Mouse (Mus musculus) granulocyte monocyte progenitor cell, adult 5-6 weeks (primary cell): ENCODE measurements around the gene Itln1. TPM values are rescaled to one million over a fixed set of nuclear protein-coding genes. Genes with fewer than 3 reads are reported as not detected.
"Not testable (repeated sequence)": the region's sequence is repeated elsewhere in the genome, so short reads cannot be mapped to it uniquely, and the experiment has no call there.

Source experiments
- ATAC-seq: replicated peaks from 2 replicates; pipeline ENCODE4 v1.8.0; 2016; ENCODE audit warnings: mild to moderate bottlenecking, moderate TSS enrichment, inconsistent platforms; ENCODE audit not compliant: poor library complexity, severe bottlenecking
- total RNA-seq, 2 experiments: library from RNA; stranded (forward) in 1 of 2; stranded (reverse) in 1 of 2; fragments of 200-712, 200-1000 nt in 1 of 2; fragments of >200 nt in 1 of 2; fragmentation: Nextera tagmentation in 1 of 2; gene quantifications; 2 replicates each; pipeline ENCODE4 v1.2.3; 2014 to 2017

The Itln1 gene
- total RNA-seq, 2 experiments from 2014 or later = not detected

GRCm38 (mm10) chr1:171515039-171515438, 20.1 kb downstream of the Itln1 start:
- peak; percentile 93 for ATAC-seq

- no peak for ATAC-seq
Observed at GRCm38 (mm10) chr1:171513760-171514159, 21.3 kb downstream of the Itln1 start.

GRCm38 (mm10) chr1:171513234-171513633, 21.9 kb downstream of the Itln1 start:
- ATAC-seq = no peak; the same call in 1 of the 2 replicates

DNA sequence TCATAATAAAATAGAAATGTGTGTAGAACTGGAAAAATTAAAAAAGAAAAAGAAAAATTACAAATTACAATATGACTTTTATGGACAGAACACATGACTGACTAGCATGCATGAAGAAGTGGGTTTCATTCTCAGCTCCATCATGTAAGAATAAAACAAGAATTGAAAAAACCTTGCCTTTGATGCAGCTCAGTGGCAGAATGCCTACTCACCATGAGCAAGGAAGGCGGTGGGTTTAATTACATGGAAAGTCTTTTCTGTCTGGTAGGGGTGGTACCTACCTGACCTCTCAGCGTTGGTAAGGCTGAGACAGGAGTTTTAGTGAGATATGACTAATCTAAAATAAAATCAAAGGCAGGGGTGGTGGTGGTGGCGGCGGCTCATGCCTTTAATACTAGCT, 30.5 kb downstream of the Itln1 start:
- ATAC-seq = no peak

DNA sequence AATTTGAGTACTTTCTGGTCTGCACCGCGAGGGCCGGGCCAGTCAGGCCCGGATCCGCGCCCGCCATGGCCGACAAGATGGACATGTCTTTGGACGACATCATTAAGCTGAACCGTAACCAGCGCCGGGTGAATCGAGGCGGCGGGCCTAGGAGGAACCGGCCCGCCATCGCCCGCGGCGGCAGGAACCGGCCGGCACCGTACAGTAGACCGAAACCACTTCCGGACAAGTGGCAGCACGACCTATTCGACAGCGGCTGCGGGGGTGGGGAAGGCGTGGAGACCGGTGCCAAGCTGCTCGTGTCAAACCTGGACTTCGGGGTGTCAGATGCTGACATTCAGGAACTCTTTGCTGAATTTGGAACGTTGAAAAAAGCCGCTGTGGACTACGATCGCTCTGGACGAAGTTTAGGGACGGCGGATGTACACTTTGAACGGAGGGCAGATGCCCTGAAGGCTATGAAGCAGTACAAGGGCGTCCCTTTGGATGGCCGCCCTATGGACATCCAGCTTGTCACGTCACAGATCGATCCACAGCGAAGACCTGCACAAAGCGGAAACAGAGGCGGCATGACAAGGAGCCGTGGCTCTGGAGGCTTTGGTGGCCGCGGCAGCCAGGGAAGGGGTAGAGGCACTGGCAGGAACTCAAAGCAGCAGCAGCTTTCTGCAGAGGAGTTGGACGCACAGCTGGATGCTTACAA, 31.4 kb downstream of the Itln1 start:
- ATAC-seq = peak; percentile 33

- ATAC-seq = peak; percentile 59
Observed at GRCm38 (mm10) chr1:171503250-171503591, 31.9 kb downstream of the Itln1 start, which contains the start of gene Alyref2. Gene Alyref2, plus strand, starts transcription at chr1:171503478.

DNA sequence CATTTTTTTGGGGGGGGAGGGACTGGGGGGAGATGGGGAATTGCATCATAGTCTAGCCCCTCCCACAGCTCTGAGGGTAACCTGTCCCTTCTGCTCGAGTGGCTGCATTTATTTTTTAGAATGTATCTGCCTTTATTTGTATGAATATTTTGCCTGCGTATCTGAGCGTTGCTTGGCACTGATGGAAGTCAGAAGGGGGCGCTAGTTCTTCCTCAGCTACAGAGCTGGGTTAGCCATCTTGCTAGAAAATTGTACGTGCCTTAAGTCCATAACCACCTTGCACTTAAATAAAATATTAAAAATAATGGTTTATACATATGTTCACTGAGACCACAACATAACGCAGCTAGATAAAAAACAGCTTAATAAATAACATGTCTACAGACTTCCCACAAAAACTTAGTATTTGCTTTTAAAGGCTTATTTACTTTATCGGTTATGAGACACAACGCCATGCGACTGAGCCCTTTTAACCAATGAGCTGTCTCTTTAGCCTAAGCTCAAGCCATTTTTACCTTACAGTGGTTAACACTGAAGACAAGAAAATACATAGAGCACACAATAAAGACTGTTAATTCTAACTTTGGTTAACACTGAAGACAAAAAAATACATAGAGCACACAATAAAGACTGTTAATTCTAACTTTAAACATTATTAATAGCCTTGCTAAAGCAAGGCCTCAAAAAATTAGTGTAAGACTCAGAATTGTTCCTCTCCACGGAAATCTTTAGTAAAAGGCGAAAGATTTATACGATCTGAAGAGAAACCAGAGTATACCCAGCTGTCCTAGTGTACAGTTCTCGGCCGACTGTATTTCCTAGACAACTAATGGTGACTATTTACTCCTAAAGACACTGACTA, 32.5 kb downstream of the Itln1 start:
- ATAC-seq = peak; percentile 49

DNA sequence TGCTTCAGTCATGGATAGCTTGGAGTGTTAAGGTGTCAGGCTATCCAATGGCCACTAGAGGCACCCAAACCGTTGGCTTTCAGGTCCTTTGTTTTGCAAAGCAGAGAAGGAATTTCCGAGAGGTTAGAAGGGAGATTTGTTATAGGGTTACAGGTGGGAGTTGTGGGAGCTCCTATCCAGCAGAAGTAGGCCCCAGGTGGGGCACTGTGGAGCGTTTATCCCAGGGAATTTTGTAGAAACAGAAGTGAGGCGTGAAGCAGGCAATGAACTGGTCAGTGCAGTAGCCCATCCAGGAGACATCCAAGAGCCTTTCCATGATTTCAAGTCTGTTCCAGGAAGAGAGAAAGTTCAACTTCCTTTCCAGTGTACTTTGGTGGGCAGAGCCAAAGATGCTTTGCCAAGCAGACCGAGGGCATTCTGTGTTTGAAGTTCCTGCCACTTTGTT, 33.4 kb downstream of the Itln1 start:
- ATAC-seq = peak; percentile 9

GRCm38 (mm10) chr1:171501016-171501610, 34.0 kb downstream of the Itln1 start:
- ATAC-seq = no peak

- ATAC-seq = no peak
Observed at GRCm38 (mm10) chr1:171499856-171500255, 35.2 kb downstream of the Itln1 start.

- no peak for ATAC-seq
Observed at GRCm38 (mm10) chr1:171495371-171495770, 39.7 kb downstream of the Itln1 start.

- no peak for ATAC-seq
Observed at GRCm38 (mm10) chr1:171494241-171494640, 40.9 kb downstream of the Itln1 start.

GRCm38 (mm10) chr1:171478968-171479367, 56.1 kb downstream of the Itln1 start:
- ATAC-seq = peak; percentile 74

DNA sequence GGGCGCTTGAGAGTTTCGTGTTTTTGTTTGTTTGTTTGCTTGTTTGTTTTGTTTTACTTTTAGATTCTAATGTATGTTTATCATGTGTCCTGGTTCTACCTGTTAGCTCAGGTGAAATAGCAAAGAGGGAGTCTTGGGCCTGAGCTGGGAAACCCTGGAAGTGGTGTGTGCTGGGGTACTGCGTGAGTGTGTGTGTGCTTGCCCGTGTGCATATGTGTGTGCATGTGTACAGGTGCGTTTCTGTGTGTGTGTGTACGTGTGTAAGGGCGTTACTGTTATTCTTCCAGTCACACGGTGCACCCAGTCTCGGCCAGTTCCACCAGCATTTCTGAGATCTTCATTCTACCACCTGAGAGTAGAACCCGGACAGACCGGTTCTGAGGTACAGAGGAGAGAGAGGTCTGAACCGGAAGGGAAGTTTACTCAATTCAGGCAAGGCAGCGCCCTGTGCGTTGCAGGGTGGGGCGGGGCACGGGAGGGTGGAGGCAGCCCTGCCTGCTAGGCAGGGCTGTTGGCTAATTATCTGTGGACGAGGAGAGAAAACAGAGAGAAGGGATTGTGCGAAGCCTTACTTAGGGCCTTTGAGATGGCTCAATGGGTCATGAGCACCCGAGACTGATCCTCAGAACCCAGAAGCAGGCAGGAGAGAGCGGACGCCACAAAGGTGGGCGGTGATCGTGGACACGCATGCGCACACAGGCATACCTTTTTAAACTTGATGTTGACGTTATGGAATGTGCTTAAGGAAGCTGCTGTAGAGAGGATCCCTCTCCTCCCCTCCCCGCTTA, 57.1 kb downstream of the Itln1 start:
- peak; percentile 66 for ATAC-seq

DNA sequence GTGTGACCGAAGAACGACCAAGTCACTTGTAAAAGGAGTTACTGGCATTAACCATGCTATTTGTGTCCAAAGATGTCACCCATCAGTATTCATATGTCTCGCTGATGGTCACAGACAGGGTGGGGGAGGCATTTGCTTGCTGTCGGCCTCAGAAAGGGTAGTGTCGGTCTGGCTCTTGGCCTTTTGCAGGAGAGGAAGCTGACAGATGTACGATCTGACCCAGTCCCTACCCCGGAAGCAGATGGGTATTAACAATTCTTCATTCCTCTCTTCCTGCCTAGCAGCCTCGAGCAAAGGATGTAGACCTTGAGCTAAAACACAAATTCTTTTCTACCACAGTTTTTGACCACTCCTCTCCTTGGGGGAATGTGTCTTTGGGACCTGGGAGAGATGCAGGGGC, 58.0 kb downstream of the Itln1 start:
- ATAC-seq = no peak

- peak; percentile 29; the same call in 1 of the 2 replicates for ATAC-seq
Observed at GRCm38 (mm10) chr1:171473920-171474640, 61.0 kb downstream of the Itln1 start.

- ATAC-seq = no peak
Observed at GRCm38 (mm10) chr1:171473506-171473905, 61.6 kb downstream of the Itln1 start.

- ATAC-seq = not testable (repeated sequence)
Observed at GRCm38 (mm10) chr1:171471941-171472340, 63.2 kb downstream of the Itln1 start.

DNA sequence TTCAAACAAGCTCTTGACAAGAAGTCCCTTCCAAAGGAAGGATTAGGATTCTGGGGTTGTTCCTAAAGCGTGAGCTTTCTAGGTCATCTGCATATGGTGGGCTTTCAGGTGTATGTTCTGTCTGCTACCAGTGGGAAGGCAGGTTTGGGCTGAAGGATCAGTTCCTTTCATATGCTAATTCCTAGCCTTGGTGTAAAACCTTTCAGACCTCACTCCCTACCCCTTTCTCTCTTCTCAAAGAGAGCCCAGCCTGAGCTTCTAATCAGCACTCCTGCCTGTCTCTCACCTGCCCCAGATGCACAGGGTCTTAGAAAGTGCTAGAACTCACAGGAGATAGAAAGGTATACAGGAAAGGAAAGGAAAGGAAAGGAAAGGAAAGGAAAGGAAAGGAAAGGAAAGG, 63.6 kb downstream of the Itln1 start:
- ATAC-seq = no peak

DNA sequence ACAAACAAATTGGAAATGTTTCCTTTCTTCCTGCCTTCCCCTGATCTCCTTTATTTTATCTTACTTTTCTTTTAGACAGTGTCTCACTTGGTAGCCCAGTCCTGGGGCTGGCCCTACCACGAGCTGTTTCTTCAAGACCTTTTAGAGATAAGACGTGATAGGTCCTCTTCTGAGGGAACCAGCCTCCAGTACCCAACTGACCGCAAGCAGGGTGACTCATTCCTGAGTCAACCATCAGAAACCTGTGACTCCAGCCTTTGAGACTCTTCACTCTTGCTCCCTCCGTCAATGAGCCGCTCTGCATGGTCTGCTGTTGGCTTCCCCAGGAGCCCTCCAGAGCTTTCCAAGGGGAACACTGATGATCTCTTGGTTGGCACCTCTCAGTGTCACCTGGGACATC, 64.2 kb downstream of the Itln1 start:
- ATAC-seq = peak; percentile 72
